Mouse (Mus musculus) intestine, postnatal 0 days (tissue): ENCODE data around the gene Sod1. TPM values are rescaled to one million over a fixed set of nuclear protein-coding genes. Genes with fewer than 3 reads are reported as not detected.

Experiments
- ATAC-seq: fragments of 200-750 bp; cut with Nextera tagmentation; 2 replicates; pipeline ENCODE4 v1.8.0; 2017; ENCODE audit warnings: mild to moderate bottlenecking, moderate TSS enrichment, moderate library complexity
- H3K27ac ChIP-seq: fragments of 300-500 bp; sonication (generic); 2 replicates; pipeline ENCODE4 v1.5.1; 2014; ENCODE audit warnings: mild to moderate bottlenecking, low read depth, low read length, moderate library complexity
- H3K27me3 ChIP-seq: fragments of 300-500 bp; sonication (generic); replicated peaks from 2 replicates; pipeline ENCODE4 v1.6.1; 2014; ENCODE audit warnings: low read length, mixed read lengths; ENCODE audit not compliant: control insufficient read depth, insufficient read depth
- H3K36me3 ChIP-seq: fragments of 300-500 bp; sonication (generic); 2 replicates; pipeline ENCODE4 v1.6.1; 2014; ENCODE audit warnings: mild to moderate bottlenecking, moderate library complexity; ENCODE audit not compliant: control insufficient read depth, insufficient read depth
- H3K4me1 ChIP-seq: fragments of 300-500 bp; sonication (generic); replicated peaks from 2 replicates; pipeline ENCODE4 v1.6.1; 2014; ENCODE audit warnings: antibody characterized with exemption, low read length, mixed read lengths; ENCODE audit not compliant: control insufficient read depth, insufficient read depth
- H3K4me2 ChIP-seq: fragments of 300-500 bp; sonication (generic); replicated peaks from 2 replicates; pipeline ENCODE4 v1.6.1; 2014; ENCODE audit warnings: low read depth, mild to moderate bottlenecking, moderate library complexity
- H3K4me3 ChIP-seq: fragments of 300-500 bp; sonication (generic); 2 replicates; pipeline ENCODE4 v1.5.1; 2014; ENCODE audit warnings: low read depth, low read length
- H3K9ac ChIP-seq: fragments of 300-500 bp; sonication (generic); 2 replicates; pipeline ENCODE4 v1.6.1; 2014; ENCODE audit warnings: mild to moderate bottlenecking, low read depth, low read length
- H3K9me3 ChIP-seq: fragments of 300-500 bp; sonication (generic); 2 replicates; pipeline ENCODE4 v1.6.1; 2016; ENCODE audit warnings: mixed run types; ENCODE audit not compliant: control insufficient read depth
- CTCF ChIP-seq: sonication (generic); IDR thresholded peaks from 2 replicates; pipeline ENCODE4 v1.5.1; 2016; ENCODE audit warnings: low read depth, mild to moderate bottlenecking, control low read depth, antibody characterized with exemption, moderate library complexity
- WGBS: fragments of 180-500 bp; shearing (Covaris S2); extraction: QIAGEN DNeasy Blood & Tissue Kit; methylation state at CpG from one replicate; pipeline ENCODE4 v1.1.7; 2014; 5-methylcytosine and 5-hydroxymethylcytosine counted together
- polyA plus RNA-seq: library from polyadenylated mRNA; unstranded; fragments of >200 nt; fragmentation: Nextera tagmentation; extraction: Ambion mirVana; gene quantifications from 2 replicates; pipeline ENCODE4 v1.2.1, GENCODE M21; 2015

Sod1 gene
- polyA plus RNA-seq, 1 experiment from 2014 or later, result 1,874 TPM

GRCm38 (mm10) chr16:90203226-90203962, 17.2 kb upstream of the Sod1 start:
- H3K9ac ChIP-seq, result no peak overlapping the region
- no peak overlapping the region for H3K27ac ChIP-seq
- WGBS, result 55% methylated on average over 6 of the region's 6 CpGs
- no peaks in the 10 kb centered on the region for H3K4me1 ChIP-seq
- no peaks in the 10 kb centered on the region for H3K9me3 ChIP-seq
- H3K4me2 ChIP-seq, result no peak overlapping the region
- H3K27me3 ChIP-seq, result no peaks in the 10 kb centered on the region
- no peaks in the 10 kb centered on the region for H3K36me3 ChIP-seq
- no peak overlapping the region for H3K4me3 ChIP-seq
- no peak for ATAC-seq
- TF ChIP-seq CTCF, result no peak

GRCm38 (mm10) chr16:90204868-90205267, 15.7 kb upstream of the Sod1 start:
- Histone ChIP-seq H3K36me3 (no peaks in the 10 kb centered on the region), H3K4me3 (no peak overlapping the region), H3K9ac (no peak overlapping the region), H3K4me2 (no peak overlapping the region), H3K27me3 (no peaks in the 10 kb centered on the region), H3K27ac (no peak overlapping the region), H3K4me1 (no peaks in the 10 kb centered on the region), H3K9me3 (no peaks in the 10 kb centered on the region)
- WGBS, result 99% methylated on average over 2 of the region's 2 CpGs
- TF ChIP-seq CTCF, result no peak
- no peak for ATAC-seq

GRCm38 (mm10) chr16:90208996-90209395, 11.6 kb upstream of the Sod1 start:
- Histone ChIP-seq H3K9me3 (no peaks in the 10 kb centered on the region), H3K27ac (no peak overlapping the region), H3K4me3 (no peak overlapping the region), H3K9ac (no peak overlapping the region), H3K4me1 (no peaks in the 10 kb centered on the region), H3K36me3 (no peaks in the 10 kb centered on the region), H3K27me3 (no peaks in the 10 kb centered on the region), H3K4me2 (no peak overlapping the region)
- ATAC-seq, result no peak
- no peak for TF ChIP-seq CTCF
- WGBS, result 76% methylated on average over 3 of the region's 3 CpGs

GRCm38 (mm10) chr16:90210717-90211116, 9.8 kb upstream of the Sod1 start:
- H3K27ac ChIP-seq, result no peak overlapping the region
- H3K36me3 ChIP-seq, result no peaks in the 10 kb centered on the region
- H3K9me3 ChIP-seq, result no peaks in the 10 kb centered on the region
- TF ChIP-seq CTCF, result no peak
- H3K4me1 ChIP-seq, result no peaks in the 10 kb centered on the region
- H3K4me2 ChIP-seq, result no peak overlapping the region
- ATAC-seq, result no peak
- H3K9ac ChIP-seq, result no peak overlapping the region
- H3K27me3 ChIP-seq, result no peaks in the 10 kb centered on the region
- 64% methylated on average over 10 of the region's 10 CpGs for WGBS
- no peak overlapping the region for H3K4me3 ChIP-seq

GRCm38 (mm10) chr16:90211767-90212166, 8.8 kb upstream of the Sod1 start:
- 33% methylated on average over 8 of the region's 8 CpGs for WGBS
- no peak overlapping the region for H3K27ac ChIP-seq
- peak; percentile 82 for ATAC-seq

GRCm38 (mm10) chr16:90213477-90214339, 6.8 kb upstream of the Sod1 start:
- H3K9ac ChIP-seq, result no peak overlapping the region
- no peak for TF ChIP-seq CTCF
- ATAC-seq, result no peak
- peaks cover 4% of the 10 kb centered on the region; the same call in 1 of the 2 replicates for H3K4me1 ChIP-seq
- WGBS, result 65% methylated on average over 12 of the region's 12 CpGs
- H3K27ac ChIP-seq, result no peak overlapping the region
- no peaks in the 10 kb centered on the region for H3K9me3 ChIP-seq
- H3K36me3 ChIP-seq, result no peaks in the 10 kb centered on the region
- H3K4me3 ChIP-seq, result no peak overlapping the region
- H3K27me3 ChIP-seq, result no peaks in the 10 kb centered on the region
- H3K4me2 ChIP-seq, result no peak overlapping the region

More at GRCm38 (mm10) chr16:90211767-90212166, 8.8 kb upstream of the Sod1 start:
- Histone ChIP-seq H3K9ac (no peak overlapping the region), H3K27me3 (no peaks in the 10 kb centered on the region), H3K4me2 (no peak overlapping the region; the same call in 1 of the 2 replicates), H3K4me3 (no peak overlapping the region), H3K36me3 (no peaks in the 10 kb centered on the region), H3K9me3 (no peaks in the 10 kb centered on the region), H3K4me1 (peaks cover 4% of the 10 kb centered on the region; the same call in 1 of the 2 replicates)
- no peak for TF ChIP-seq CTCF
